Mouse (Mus musculus): ENCODE data around the gene Apoc1.

GRCm38 (mm10) chr7:19717346-19717745, 24.9 kb upstream of the Apoc1 start:
- no peak for TF ChIP-seq POLR2A (IDR thresholded peaks at IDR 0.05; ENCODE audit: control insufficient read depth, low read depth, low read length)
- no peak for TF ChIP-seq CTCF (IDR thresholded peaks at IDR 0.05; ENCODE audit: control insufficient read depth, insufficient read depth, insufficient replicate concordance, low read depth, low read length)

Data from testis, adult 2 months (tissue).